Mouse (Mus musculus): ENCODE data around the gene Kcnc3.

GRCm38 (mm10) chr7:44615987-44616386, 25.5 kb downstream of the Kcnc3 start:
- TF ChIP-seq POLR2A (IDR thresholded peaks at IDR 0.05; ENCODE audit: borderline replicate concordance, control insufficient read depth, low read depth, low read length) (no peak), CTCF (IDR thresholded peaks at IDR 0.05; ENCODE audit: control insufficient read depth, insufficient read depth, low read length) (no peak)
